Mouse (Mus musculus) G1E (cell line): Measurements from ENCODE around the gene Qk. TPM values are rescaled to one million over a fixed set of nuclear protein-coding genes. Genes with fewer than 3 reads are reported as not detected.

ENCODE experiments used
- ATAC-seq: 2 replicates; pipeline ENCODE4 v1.8.0; 2016; ENCODE audit warnings: mild to moderate bottlenecking; ENCODE audit not compliant: insufficient number of reproducible peaks, poor library complexity, low FRiP score, severe bottlenecking; ENCODE audit errors: extremely low read depth
- DNase-seq: peaks from one replicate; pipeline ENCODE4 v3.0.0; 2012; ENCODE audit warnings: low spot score
- H3K27me3 ChIP-seq: 2 replicates; pipeline ENCODE4 v1.6.1; 2012; ENCODE audit warnings: mild to moderate bottlenecking, low read length, inconsistent platforms; ENCODE audit not compliant: insufficient read depth
- H3K36me3 ChIP-seq: replicated peaks from 2 replicates; pipeline ENCODE3; 2012; ENCODE audit warnings: mild to moderate bottlenecking, inconsistent platforms
- H3K4me1 ChIP-seq: 2 replicates; pipeline ENCODE4 v1.6.1; 2012; ENCODE audit warnings: low read depth, low read length, inconsistent platforms, mixed read lengths; ENCODE audit not compliant: insufficient read depth
- H3K4me3 ChIP-seq: 2 replicates; pipeline ENCODE4 v1.5.1; 2012; ENCODE audit warnings: low read depth, mild to moderate bottlenecking, inconsistent platforms, low read length, moderate library complexity, mixed read lengths
- H3K9me3 ChIP-seq: replicated peaks from 2 replicates; pipeline ENCODE4 v1.6.1; 2012; ENCODE audit warnings: inconsistent platforms
- CTCF ChIP-seq: IDR thresholded peaks from 2 replicates; pipeline ENCODE4 v1.5.1; 2012; ENCODE audit warnings: low read depth, low read length, inconsistent platforms, mixed read lengths
- GATA1 ChIP-seq: IDR thresholded peaks from 2 replicates; pipeline ENCODE4 v1.6.1; 2012; ENCODE audit warnings: borderline replicate concordance, low read length, inconsistent platforms, mixed read lengths
- GATA2 ChIP-seq: IDR thresholded peaks from 2 replicates; pipeline ENCODE4 v1.6.1; 2012; ENCODE audit warnings: low read depth, low read length, inconsistent platforms, borderline replicate concordance
- POLR2AphosphoS5 ChIP-seq: IDR thresholded peaks from 2 replicates; pipeline ENCODE4 v1.6.1; 2012; ENCODE audit warnings: low read depth, low read length, inconsistent platforms; ENCODE audit not compliant: insufficient replicate concordance
- TAL1 ChIP-seq: conservative IDR thresholded peaks from 2 replicates; pipeline ENCODE4 v1.6.1; 2012; ENCODE audit warnings: low read depth, low read length, inconsistent platforms, mixed read lengths
- polyA plus RNA-seq: library from polyadenylated mRNA; stranded (reverse); fragments of >175 nt; gene quantifications from 2 replicates; pipeline ENCODE4 v1.2.3, GENCODE M21; 2012
- total RNA-seq, 2 experiments: library from RNA; stranded (forward) in 1 of 2; stranded (reverse) in 1 of 2; fragments of 200-1000 nt in 1 of 2; fragments of >200 nt in 1 of 2; fragmentation: Nextera tagmentation in 1 of 2; gene quantifications; 2 replicates each; pipeline ENCODE4 v1.2.3; 2014 to 2017

The Qk gene
- total and polyA plus RNA-seq, 3 experiments = 9.5 to 419 (median 65.7) TPM

- H3K27me3 ChIP-seq = peaks cover 29% of the 10 kb centered on the region
- ATAC-seq (no peak), DNase-seq (no peak)
- no peaks in the 10 kb centered on the region for H3K4me1 ChIP-seq
- H3K4me3 ChIP-seq = no peak overlapping the region
- TF ChIP-seq POLR2AphosphoS5 (no peak), TAL1 (no peak), GATA2 (no peak), GATA1 (no peak), CTCF (no peak)
- H3K36me3 ChIP-seq = no peaks in the 10 kb centered on the region
- H3K9me3 ChIP-seq = no peaks in the 10 kb centered on the region
These were observed 16.3 kb upstream of the Qk start for GRCm38 (mm10) chr17:10335809-10336499.

- ATAC-seq = no peak
- H3K4me3 ChIP-seq = no peak overlapping the region
These were observed 15.5 kb upstream of the Qk start for GRCm38 (mm10) chr17:10334957-10335690.

DNA sequence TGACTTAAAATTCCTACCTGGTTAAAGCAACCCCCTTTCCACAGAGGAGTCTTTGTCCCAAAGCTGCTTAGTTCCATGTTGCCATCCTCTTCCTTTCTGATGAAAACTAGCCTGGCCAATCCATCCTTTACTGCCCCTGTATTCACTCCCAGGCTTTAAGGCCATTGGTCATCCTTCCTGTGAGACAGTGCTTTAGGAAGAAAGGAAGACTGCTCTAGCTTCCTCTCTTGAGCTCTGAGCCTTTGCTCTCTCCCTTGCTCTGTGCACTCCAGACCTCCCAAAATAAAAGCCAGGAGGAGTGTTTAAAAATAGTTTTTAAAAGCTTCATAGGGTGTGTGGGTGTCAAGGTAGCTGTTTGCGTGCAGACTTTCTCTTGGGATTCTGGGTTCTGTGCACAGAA, 14.8 kb upstream of the Qk start:
- TF ChIP-seq POLR2AphosphoS5 (no peak), CTCF (no peak), GATA1 (no peak), GATA2 (no peak), TAL1 (no peak)
- no peak for ATAC-seq
- H3K4me3 ChIP-seq = no peak overlapping the region

More at GRCm38 (mm10) chr17:10334957-10335690, 15.5 kb upstream of the Qk start:
- no peaks in the 10 kb centered on the region for H3K9me3 ChIP-seq
- no peaks in the 10 kb centered on the region for H3K36me3 ChIP-seq
- no peaks in the 10 kb centered on the region for H3K4me1 ChIP-seq
- DNase-seq = no peak
- TF ChIP-seq CTCF (no peak), GATA2 (no peak), GATA1 (no peak), POLR2AphosphoS5 (no peak), TAL1 (no peak)
- peaks cover 29% of the 10 kb centered on the region for H3K27me3 ChIP-seq

DNA sequence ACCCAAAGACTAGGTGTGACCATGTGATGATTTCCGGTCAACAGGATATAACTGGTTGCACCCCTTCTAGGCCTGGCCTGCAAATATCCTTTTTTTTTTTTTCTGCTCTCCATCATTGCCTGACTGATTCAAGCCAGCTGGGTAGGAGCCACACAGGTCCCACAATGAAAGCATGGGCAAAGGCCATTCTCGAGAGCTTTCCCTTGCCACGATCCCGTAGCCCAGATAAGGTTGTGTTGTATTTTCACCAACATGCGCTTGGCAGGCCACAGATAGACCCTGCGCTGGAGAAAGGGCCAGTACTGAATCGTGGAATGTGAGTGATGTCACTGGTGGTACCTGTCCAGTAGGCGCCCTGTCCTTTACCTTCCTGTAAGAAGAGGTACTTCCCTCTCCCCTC, 13.7 kb upstream of the Qk start:
- no peaks in the 10 kb centered on the region for H3K4me1 ChIP-seq
- H3K36me3 ChIP-seq = peaks cover 6% of the 10 kb centered on the region
- DNase-seq = no peak
- no peaks in the 10 kb centered on the region for H3K9me3 ChIP-seq
- TF ChIP-seq GATA1 (no peak), GATA2 (no peak), POLR2AphosphoS5 (no peak), CTCF (no peak), TAL1 (no peak)
- no peak overlapping the region for H3K4me3 ChIP-seq
- ATAC-seq = no peak
- peaks cover 28% of the 10 kb centered on the region for H3K27me3 ChIP-seq

More for the DNA sequence above, 14.8 kb upstream of the Qk start:
- no peaks in the 10 kb centered on the region for H3K36me3 ChIP-seq
- DNase-seq = no peak
- H3K9me3 ChIP-seq = no peaks in the 10 kb centered on the region
- no peaks in the 10 kb centered on the region for H3K4me1 ChIP-seq
- peaks cover 29% of the 10 kb centered on the region for H3K27me3 ChIP-seq

GRCm38 (mm10) chr17:10332127-10332526, 12.5 kb upstream of the Qk start:
- H3K36me3 ChIP-seq = peaks cover 6% of the 10 kb centered on the region
- ATAC-seq (no peak), DNase-seq (no peak)
- TF ChIP-seq TAL1 (no peak), POLR2AphosphoS5 (no peak), GATA1 (no peak), GATA2 (no peak), CTCF (no peak)
- H3K4me3 ChIP-seq = no peak overlapping the region
- H3K4me1 ChIP-seq = no peaks in the 10 kb centered on the region
- H3K27me3 ChIP-seq = peaks cover 26% of the 10 kb centered on the region
- H3K9me3 ChIP-seq = no peaks in the 10 kb centered on the region

DNA sequence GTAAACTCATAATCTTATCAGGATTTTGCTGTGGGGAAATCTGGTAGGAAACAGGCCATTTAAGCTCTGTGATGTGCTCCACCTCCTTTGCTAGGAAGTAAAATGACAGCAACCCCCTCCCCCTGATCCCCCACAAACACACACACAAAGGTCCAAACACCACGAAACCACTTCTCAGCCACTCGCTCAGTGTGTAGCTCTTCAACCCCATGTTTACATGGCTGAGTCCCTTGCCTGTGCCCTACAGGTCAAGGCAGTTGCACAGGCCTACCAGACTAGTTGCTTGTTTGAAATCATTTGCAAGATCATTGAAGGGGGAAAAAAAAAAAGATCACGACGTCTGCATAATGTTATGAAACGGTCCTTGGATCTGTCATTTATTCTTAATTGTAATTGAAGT, 9.8 kb upstream of the Qk start:
- DNase-seq (no peak), ATAC-seq (no peak)
- H3K4me1 ChIP-seq = no peaks in the 10 kb centered on the region
- peaks cover 7% of the 10 kb centered on the region; the same call in 1 of the 2 replicates for H3K27me3 ChIP-seq
- TF ChIP-seq TAL1 (no peak), POLR2AphosphoS5 (no peak), GATA1 (no peak), GATA2 (no peak), CTCF (no peak)
- peaks cover 10% of the 10 kb centered on the region for H3K36me3 ChIP-seq
- H3K4me3 ChIP-seq = no peak overlapping the region
- H3K9me3 ChIP-seq = no peaks in the 10 kb centered on the region
